Mouse (Mus musculus) hindbrain, embryonic 15.5 days (tissue): Measurements from ENCODE around the gene Itga5. TPM values are rescaled to one million over a fixed set of nuclear protein-coding genes. Genes with fewer than 3 reads are reported as not detected.

Experiments used
- ATAC-seq: fragments of 200-750 bp; cut with Nextera tagmentation; 2 replicates; pipeline ENCODE4 v1.8.0; 2017; ENCODE audit warnings: low read depth, moderate number of reproducible peaks, moderate TSS enrichment; ENCODE audit not compliant: low FRiP score
- H3K27ac ChIP-seq: fragments of 300-500 bp; sonication (generic); replicated peaks from 2 replicates; pipeline ENCODE4 v1.5.1; 2015; ENCODE audit warnings: mild to moderate bottlenecking, inconsistent platforms
- H3K27me3 ChIP-seq: fragments of 300-500 bp; sonication (generic); 2 replicates; pipeline ENCODE4 v1.6.1; 2015; ENCODE audit warnings: control low read depth, inconsistent platforms
- H3K36me3 ChIP-seq: fragments of 300-500 bp; sonication (generic); 2 replicates; pipeline ENCODE4 v1.6.1; 2015; ENCODE audit warnings: control low read depth, inconsistent platforms
- H3K4me1 ChIP-seq: fragments of 300-500 bp; sonication (generic); replicated peaks from 2 replicates; pipeline ENCODE4 v1.6.1; 2015; ENCODE audit warnings: control low read depth, inconsistent platforms
- H3K4me2 ChIP-seq: fragments of 300-500 bp; sonication (generic); 2 replicates; pipeline ENCODE4 v1.6.1; 2015; ENCODE audit warnings: moderate library complexity, mild to moderate bottlenecking, inconsistent platforms
- H3K4me3 ChIP-seq: fragments of 300-500 bp; sonication (generic); 2 replicates; pipeline ENCODE4 v1.5.1; 2015; ENCODE audit warnings: mild to moderate bottlenecking, inconsistent platforms
- H3K9ac ChIP-seq: fragments of 300-500 bp; sonication (generic); 2 replicates; pipeline ENCODE4 v1.6.1; 2015; ENCODE audit warnings: inconsistent platforms
- H3K9me3 ChIP-seq: fragments of 300-500 bp; sonication (generic); 2 replicates; pipeline ENCODE4 v1.6.1; 2016; ENCODE audit warnings: control low read depth, inconsistent platforms
- WGBS: fragments of 180-500 bp; shearing (Covaris S2); methylation state at CpG from one replicate; pipeline ENCODE4 v1.1.7; 2015; 5-methylcytosine and 5-hydroxymethylcytosine counted together
- polyA plus RNA-seq: library from polyadenylated mRNA; unstranded; fragments of >200 nt; fragmentation: Nextera tagmentation; extraction: Ambion mirVana; gene quantifications from 2 replicates; pipeline ENCODE4 v1.2.1, GENCODE M21; 2015

Gene Itga5
- polyA plus RNA-seq, 1 experiment from 2014 or later = 7.9 TPM

DNA sequence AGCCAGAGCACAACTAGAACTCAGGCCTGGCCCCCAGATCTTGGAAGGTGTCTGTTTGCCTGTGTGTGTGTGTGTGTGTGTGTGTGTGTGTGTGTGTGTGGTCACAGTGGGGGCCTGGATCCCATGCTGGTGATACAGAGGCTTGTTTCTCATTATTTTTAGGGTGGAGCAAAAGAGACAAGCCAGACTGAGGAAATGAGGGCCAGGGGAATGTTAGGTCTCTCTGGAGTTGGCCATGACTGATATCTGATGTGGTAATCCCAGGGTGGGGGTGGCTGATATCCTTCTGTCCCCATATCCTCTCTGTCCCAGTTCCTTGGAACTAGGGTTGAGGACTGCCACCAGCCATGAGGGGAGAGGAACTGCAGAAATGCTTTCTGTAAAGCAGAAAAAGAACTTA lies 49.4 kb downstream of the Itga5 start:
- no peak overlapping the region for H3K9ac ChIP-seq
- H3K9me3 ChIP-seq = no peaks in the 10 kb centered on the region
- peaks cover 51% of the 10 kb centered on the region for H3K4me1 ChIP-seq
- ATAC-seq = no peak
- H3K4me2 ChIP-seq = no peak overlapping the region
- H3K4me3 ChIP-seq = no peak overlapping the region
- no peaks in the 10 kb centered on the region for H3K27me3 ChIP-seq
- peaks cover 30% of the 10 kb centered on the region for H3K36me3 ChIP-seq
- no peak overlapping the region for H3K27ac ChIP-seq

DNA sequence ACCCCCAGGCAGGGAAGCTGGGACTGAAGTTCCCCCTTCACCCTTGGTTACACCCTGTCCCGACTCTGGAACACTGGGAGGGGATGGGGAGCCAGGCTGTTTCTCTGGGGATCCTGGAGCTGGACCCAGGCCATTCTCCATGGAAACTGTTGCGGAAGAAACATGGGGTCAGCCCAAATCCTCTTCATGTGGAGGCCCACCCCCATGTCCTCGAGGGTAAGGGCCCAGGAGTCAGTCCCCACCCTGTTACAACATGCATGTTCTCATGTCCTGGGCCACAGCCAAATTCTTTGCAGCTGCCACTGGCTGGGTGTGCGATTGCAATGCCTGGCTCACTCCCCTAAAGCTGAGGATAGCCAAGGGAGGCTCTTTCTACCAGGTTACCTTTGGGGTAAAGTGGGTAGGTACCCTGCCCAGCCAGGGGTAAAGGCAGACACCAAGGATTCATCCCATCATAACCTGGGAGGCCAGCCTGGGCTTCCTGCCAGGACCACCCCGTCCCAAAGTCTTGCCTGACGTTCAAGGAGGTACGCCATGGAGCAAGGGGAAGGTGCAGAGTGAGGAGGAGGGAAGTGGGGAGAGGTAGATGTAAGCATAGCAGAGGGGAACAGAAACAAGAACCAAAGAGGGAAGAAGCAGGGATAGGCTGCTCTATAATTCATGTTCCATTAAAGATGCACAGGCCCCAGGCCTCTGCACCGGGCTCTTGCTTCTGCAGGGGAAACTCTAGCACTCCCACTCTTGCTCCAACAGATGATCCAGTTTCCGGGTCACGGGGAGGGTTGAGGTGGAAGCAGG lies 50.4 kb downstream of the Itga5 start:
- Histone ChIP-seq H3K27me3 (no peaks in the 10 kb centered on the region), H3K27ac (no peak overlapping the region), H3K36me3 (peaks cover 30% of the 10 kb centered on the region), H3K4me2 (no peak overlapping the region), H3K9me3 (no peaks in the 10 kb centered on the region), H3K9ac (no peak overlapping the region), H3K4me1 (peaks cover 42% of the 10 kb centered on the region), H3K4me3 (no peak overlapping the region)
- no peak for ATAC-seq
- 76% methylated on average over 10 of the region's 10 CpGs for WGBS

DNA sequence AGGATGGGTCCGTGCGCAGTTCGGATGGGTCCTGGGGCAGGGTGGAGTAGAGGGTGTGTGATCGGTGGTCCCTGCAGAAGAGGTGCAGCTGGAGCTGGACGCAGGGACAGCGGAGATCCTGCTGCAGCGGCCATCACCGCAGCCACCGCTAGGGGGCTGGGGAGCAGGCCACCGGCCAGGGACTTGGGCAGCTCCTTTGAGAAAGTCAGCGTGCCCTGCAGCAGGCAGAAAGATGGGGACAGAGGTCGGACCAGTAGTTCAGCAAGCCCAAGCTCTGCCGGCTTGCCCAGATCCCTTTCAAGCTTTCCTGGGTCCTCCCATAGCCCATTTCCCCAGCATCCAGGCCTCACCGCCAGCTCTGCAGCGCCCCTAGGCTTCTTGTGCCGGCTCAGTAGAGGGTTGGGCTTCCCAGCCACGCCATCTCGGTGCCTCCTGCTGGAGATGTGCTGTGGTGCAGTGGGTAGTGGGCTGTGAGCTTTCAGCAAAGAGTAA lies 51.5 kb downstream of the Itga5 start:
- peaks cover 31% of the 10 kb centered on the region for H3K4me1 ChIP-seq
- H3K27me3 ChIP-seq = no peaks in the 10 kb centered on the region
- ATAC-seq = peak; percentile 66
- 4% methylated on average over 18 of the region's 18 CpGs for WGBS
- H3K36me3 ChIP-seq = peaks cover 30% of the 10 kb centered on the region
- H3K4me3 ChIP-seq = peak overlapping the region; percentile 15
- H3K27ac ChIP-seq = 0 out of 2 replicates have a peak overlapping the region, but pooled peaks have one; percentile 20
- peak overlapping the region; percentile 51 for H3K4me2 ChIP-seq
- H3K9ac ChIP-seq = peak overlapping the region; percentile 29; the same call in 1 of the 2 replicates
- no peaks in the 10 kb centered on the region for H3K9me3 ChIP-seq

DNA sequence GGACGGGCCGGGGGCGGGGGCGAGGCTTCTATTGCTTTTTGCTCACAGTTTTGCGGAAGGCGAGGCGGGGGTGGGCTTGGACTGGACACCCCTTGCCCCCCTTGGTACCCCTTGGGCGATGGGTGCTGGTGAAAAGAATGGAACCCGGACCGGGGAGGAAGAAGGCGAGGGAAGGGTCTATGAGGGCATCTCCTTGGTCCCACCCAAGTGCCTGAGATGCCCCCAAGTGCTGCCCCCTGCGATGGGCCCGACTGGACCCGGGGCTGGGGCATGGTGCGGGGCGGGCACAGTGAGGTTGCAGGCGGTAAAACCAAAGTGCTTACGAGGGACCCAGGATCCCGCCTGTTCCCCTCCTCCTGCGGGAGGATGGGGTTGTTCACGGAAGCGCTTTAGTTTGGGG lies 52.4 kb downstream of the Itga5 start:
- WGBS = 33% methylated on average over 22 of the region's 22 CpGs
- H3K36me3 ChIP-seq = peaks cover 28% of the 10 kb centered on the region
- H3K4me2 ChIP-seq = peak overlapping the region; percentile 51
- H3K4me3 ChIP-seq = peak overlapping the region; percentile 15; the same call in 1 of the 2 replicates
- H3K9me3 ChIP-seq = no peaks in the 10 kb centered on the region
- H3K27ac ChIP-seq = peak overlapping the region; percentile 53; the same call in 1 of the 2 replicates
- H3K4me1 ChIP-seq = peaks cover 30% of the 10 kb centered on the region
- H3K27me3 ChIP-seq = no peaks in the 10 kb centered on the region
- H3K9ac ChIP-seq = no peak overlapping the region
- ATAC-seq = no peak

DNA sequence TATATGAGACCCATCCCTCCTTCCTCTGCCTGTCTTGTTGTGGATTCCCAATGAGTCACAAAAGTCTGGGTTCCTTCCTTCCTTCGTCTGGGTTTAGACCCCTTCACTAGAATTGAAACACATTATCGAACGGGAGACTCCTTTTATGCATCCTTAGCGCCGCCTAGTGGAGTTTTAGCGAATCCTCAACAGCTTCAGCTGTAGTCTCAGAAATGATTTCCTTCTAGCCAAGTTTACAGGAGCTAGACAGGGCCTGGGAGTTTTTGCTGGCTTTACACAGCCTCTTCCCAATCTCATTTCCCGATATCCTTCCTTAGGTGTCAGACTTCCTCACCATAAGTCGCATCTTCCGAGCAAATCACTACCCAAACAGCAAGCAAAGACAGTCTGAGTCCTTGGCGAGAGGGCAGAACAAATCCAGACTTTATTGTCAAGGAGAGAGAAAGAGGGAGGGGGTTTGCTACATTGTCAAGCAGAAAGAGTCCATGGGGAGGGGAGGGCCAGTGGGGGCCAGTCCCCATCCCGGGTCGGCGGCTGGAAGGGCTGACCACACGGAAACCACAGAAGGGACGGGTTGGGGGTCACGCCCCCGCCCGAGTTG lies 53.0 kb downstream of the Itga5 start:
- H3K4me2 ChIP-seq = peak overlapping the region; percentile 51
- no peak for ATAC-seq
- WGBS = 6% methylated on average over 18 of the region's 18 CpGs

DNA sequence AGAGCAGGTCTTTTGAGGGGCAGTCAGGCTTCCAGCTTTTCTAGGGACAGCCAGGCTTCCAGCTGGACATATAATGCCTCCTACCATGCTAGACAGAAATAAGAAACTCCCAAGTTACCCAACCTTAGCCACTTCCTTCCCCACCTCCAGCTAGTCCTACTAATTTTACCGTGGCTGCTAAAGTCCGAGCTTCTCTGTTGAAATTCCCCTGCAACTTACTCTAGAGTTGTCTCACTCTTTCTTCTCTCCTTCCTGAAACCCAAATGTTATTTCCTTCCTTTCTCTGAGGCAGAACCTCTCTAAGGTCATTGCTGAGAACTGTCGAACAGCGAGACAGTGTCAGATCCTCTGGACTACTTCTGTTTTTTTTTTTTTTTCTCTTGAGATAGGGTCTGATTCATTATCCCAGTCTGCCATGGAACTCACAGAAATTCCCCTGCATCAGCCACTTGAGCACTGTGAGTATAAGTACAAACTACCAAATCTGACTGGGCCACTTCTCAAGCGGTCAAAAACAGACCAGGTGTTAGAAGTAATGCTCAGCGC lies 56.1 kb downstream of the Itga5 start, which contains the start of gene Gpr84:
Gene Gpr84, minus strand, starts transcription at position 248 of the 546 bp plus-strand sequence.
- WGBS = 69% methylated on average over 6 of the region's 6 CpGs
- Histone ChIP-seq H3K27me3 (no peaks in the 10 kb centered on the region), H3K4me1 (peaks cover 50% of the 10 kb centered on the region), H3K9me3 (no peaks in the 10 kb centered on the region), H3K27ac (no peak within 1 kb of the TSS), H3K9ac (no peak within 1 kb of the TSS), H3K4me2 (no peak within 1 kb of the TSS), H3K36me3 (no peaks in the 10 kb centered on the region), H3K4me3 (no peak within 1 kb of the TSS)
- no peak for ATAC-seq

More for the DNA sequence above, 53.0 kb downstream of the Itga5 start:
- Histone ChIP-seq H3K9me3 (no peaks in the 10 kb centered on the region), H3K27ac (peak overlapping the region; percentile 53; the same call in 1 of the 2 replicates), H3K36me3 (peaks cover 25% of the 10 kb centered on the region), H3K27me3 (no peaks in the 10 kb centered on the region), H3K4me1 (peaks cover 34% of the 10 kb centered on the region), H3K4me3 (0 out of 2 replicates have a peak overlapping the region, but pooled peaks have one; percentile 8), H3K9ac (no peak overlapping the region)

DNA sequence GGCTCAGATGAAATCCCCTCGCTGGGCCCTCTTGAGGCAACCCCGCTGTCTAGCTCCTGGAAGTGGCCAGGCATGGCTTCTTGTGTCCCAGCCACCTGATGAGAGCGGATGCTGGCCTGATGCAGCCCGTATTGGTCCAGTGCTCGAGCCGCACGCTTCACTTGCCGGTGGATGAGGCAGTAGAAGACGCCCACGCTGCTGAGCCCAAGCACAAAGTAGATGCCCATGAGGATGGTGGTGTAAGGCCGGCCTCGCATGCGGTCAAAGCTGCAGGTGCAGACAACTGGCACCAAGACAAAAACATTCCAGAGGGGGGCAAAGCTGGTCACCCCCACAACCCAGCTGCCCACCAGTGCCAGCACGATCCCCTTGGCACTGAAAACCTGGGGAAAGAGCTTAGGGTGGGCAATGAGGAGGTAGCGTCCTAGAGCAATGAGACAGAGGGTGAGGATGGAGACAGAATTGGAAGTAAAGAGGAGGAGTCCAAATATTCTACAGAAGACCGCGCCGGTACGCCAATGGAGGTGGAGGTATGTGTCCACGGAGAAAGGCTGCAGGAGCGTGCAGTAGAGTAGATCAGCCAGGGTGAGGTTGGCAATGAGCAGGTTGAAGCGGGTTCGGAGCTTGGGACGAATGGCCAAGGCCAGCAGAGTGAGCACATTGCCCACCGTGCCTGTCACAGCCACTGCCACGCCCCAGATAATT lies 57.5 kb downstream of the Itga5 start:
- H3K9me3 ChIP-seq = no peaks in the 10 kb centered on the region
- no peak overlapping the region for H3K9ac ChIP-seq
- 66% methylated on average over 26 of the region's 26 CpGs for WGBS
- no peak overlapping the region for H3K4me3 ChIP-seq
- peaks cover 44% of the 10 kb centered on the region for H3K4me1 ChIP-seq
- no peaks in the 10 kb centered on the region for H3K36me3 ChIP-seq
- no peak overlapping the region for H3K4me2 ChIP-seq
- H3K27me3 ChIP-seq = no peaks in the 10 kb centered on the region
- no peak overlapping the region for H3K27ac ChIP-seq
- ATAC-seq = no peak

DNA sequence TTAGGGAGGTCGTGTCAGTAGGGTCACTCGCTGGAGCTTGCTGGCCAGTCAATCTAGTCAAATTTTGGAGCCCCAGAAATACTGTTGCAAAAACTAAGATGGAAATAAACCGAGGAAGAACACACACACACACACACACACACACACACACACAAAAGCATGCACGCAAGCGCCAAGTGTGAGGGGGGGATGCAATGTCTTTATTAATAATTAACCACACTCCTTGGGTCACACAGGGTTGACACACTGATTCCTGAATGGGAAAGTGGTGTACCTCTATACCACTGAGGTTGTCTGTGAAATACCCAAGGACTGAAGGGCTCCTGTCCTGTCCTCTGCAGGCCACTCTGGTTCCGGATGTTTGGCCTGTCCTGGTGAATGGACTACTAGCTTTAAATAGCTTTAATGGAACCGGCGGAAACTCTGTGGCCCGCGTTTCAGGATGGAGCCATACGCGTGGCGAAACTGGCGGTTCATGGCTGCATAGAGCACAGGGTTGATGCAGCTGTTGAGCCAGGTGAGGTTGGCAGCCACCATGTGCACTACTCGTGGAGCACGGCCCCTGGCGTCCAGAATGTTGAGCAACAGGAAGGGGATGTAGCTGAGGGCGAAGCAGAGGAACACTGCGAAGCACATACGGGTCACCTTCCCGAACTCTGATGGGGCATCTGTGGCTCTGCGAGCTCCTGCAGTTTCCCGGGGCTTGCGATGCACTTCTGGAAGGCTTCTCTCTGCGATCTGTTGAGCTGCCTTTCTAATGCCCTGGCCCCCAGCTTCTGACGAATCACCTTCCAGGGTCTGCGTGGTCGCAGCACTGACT lies 58.3 kb downstream of the Itga5 start:
- Histone ChIP-seq H3K9me3 (no peaks in the 10 kb centered on the region), H3K4me1 (peaks cover 45% of the 10 kb centered on the region), H3K4me3 (no peak overlapping the region), H3K27ac (no peak overlapping the region), H3K27me3 (no peaks in the 10 kb centered on the region), H3K4me2 (no peak overlapping the region), H3K36me3 (no peaks in the 10 kb centered on the region), H3K9ac (no peak overlapping the region)
- WGBS = 46% methylated on average over 28 of the region's 28 CpGs
- no peak for ATAC-seq

DNA sequence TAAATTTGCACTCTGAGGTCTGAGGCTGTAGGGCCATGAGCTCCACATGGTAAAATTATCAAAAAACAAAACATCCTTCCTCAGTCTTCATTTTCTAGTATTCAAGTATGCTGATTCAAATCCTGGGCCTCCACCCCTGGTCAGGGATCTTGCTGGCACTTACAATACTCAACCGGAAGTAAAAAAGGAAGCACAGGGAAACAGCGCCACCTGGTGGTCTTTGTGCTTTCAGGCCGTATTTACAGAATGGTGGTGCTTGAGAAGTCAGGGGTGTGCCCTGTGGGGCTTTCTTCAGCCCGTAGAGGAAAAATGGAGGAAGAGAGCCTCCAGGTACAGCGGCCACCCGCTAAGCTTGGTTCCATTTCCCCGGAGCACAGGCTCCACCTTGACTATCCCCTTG lies 59.4 kb downstream of the Itga5 start:
- Histone ChIP-seq H3K4me2 (no peak overlapping the region), H3K27ac (peak overlapping the region; percentile 92), H3K4me3 (no peak overlapping the region), H3K9ac (0 out of 2 replicates have a peak overlapping the region, but pooled peaks have one; percentile 22), H3K27me3 (no peaks in the 10 kb centered on the region), H3K4me1 (peaks cover 52% of the 10 kb centered on the region), H3K9me3 (no peaks in the 10 kb centered on the region), H3K36me3 (no peaks in the 10 kb centered on the region)
- ATAC-seq = no peak
- under 1% methylated on average over 7 of the region's 7 CpGs for WGBS

DNA sequence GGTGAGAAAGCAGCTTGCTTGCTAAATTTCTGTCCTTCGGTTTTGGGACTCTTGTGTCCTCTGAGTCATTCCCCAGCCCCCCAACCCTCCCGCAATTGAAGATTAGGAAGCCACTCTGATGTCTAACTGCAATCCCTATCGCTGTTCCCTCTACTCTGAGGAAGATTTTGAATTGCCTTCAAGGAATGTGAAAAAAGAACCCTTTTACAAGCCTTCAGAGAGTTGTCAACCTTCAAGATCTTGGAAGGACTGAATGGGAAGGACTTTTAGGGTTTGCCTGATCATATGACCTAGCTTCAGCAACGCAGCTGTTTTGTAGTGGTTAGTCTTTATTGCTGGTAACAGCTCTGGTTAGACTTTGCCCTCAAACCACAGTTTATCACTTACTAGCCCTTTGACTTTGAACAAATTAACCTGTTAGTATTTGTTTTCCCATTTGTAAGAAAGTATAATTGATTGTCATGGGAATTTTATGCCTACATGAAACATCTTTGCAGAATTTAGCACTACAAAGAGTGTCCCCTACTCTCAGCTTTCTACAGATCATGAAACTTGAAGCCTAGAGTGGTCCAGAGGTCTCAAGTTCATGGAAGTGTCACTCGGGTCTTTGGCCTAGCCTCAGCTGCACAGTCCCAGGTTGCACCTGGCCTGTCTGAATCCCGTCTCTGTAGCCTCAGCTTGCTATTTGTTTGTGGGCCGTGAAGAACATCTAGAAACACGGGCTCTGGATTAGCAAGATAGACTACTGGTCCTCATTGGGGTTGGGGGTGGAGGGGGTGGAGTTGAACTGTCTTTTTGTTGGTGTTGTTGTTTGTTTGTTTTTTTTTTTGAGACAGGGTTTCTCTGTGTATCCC lies 60.5 kb downstream of the Itga5 start:
- peak overlapping the region; percentile 30 for H3K4me3 ChIP-seq
- ATAC-seq = no peak
- no peaks in the 10 kb centered on the region for H3K9me3 ChIP-seq
- peak overlapping the region; percentile 50 for H3K9ac ChIP-seq
- no peaks in the 10 kb centered on the region for H3K36me3 ChIP-seq
- peak overlapping the region; percentile 92 for H3K27ac ChIP-seq
- WGBS = 28% methylated on average over 8 of the region's 8 CpGs
- H3K27me3 ChIP-seq = no peaks in the 10 kb centered on the region
- H3K4me2 ChIP-seq = peak overlapping the region; percentile 61
- peaks cover 63% of the 10 kb centered on the region for H3K4me1 ChIP-seq
